Mouse (Mus musculus) MEL (cell line): ENCODE results near the gene Atrn.

Experiments
- CHD1 ChIP-seq: IDR thresholded peaks from 2 replicates; pipeline ENCODE4 v1.6.1; 2012; ENCODE audit warnings: low read depth, mild to moderate bottlenecking, inconsistent platforms, low read length, improper control_type of control experiment
- CTCF ChIP-seq, 3 experiments: IDR thresholded peaks in 2 of 3; conservative IDR thresholded peaks in 1 of 3; 2 replicates each; pipeline ENCODE4 v1.5.1; 2011 to 2012; ENCODE audit warnings: low read length in 3 of 3, low read depth in 2 of 3, mild to moderate bottlenecking in 2 of 3, improper control_type of control experiment in 1 of 3, inconsistent platforms in 1 of 3, mixed read lengths in 1 of 3, moderate library complexity in 1 of 3; ENCODE audit not compliant: control insufficient read depth in 1 of 3, insufficient read depth in 1 of 3, poor library complexity in 1 of 3, severe bottlenecking in 1 of 3
- ELF1 ChIP-seq: IDR thresholded peaks from 2 replicates; pipeline ENCODE4 v1.6.1; 2014; ENCODE audit warnings: low read depth, mild to moderate bottlenecking, inconsistent platforms, low read length, improper control_type of control experiment, moderate library complexity
- EP300 ChIP-seq, 2 experiments: IDR thresholded peaks; 2 replicates each; pipeline ENCODE4 v1.6.1; 2011; ENCODE audit warnings: improper control_type of control experiment in 2 of 2, low read length in 2 of 2, low read depth in 1 of 2, mild to moderate bottlenecking in 1 of 2
- ETS1 ChIP-seq: IDR thresholded peaks from 2 replicates; pipeline ENCODE4 v1.6.1; 2012; ENCODE audit warnings: low read depth, mild to moderate bottlenecking, inconsistent platforms, low read length, improper control_type of control experiment, moderate library complexity
- GABPA ChIP-seq: IDR thresholded peaks from 2 replicates; pipeline ENCODE4 v1.6.1; 2012; ENCODE audit warnings: low read depth, mild to moderate bottlenecking, inconsistent platforms, low read length, improper control_type of control experiment, moderate library complexity
- GATA1 ChIP-seq: IDR thresholded peaks from 2 replicates; pipeline ENCODE4 v1.6.1; 2011; ENCODE audit warnings: low read depth, low read length, improper control_type of control experiment
- KAT2A ChIP-seq: conservative IDR thresholded peaks from 2 replicates; pipeline ENCODE4 v1.6.1; 2012; ENCODE audit warnings: low read depth, low read length, improper control_type of control experiment, inconsistent platforms
- MEF2A ChIP-seq: IDR thresholded peaks from 2 replicates; pipeline ENCODE4 v1.6.1; 2014; ENCODE audit warnings: low read depth, mild to moderate bottlenecking, inconsistent platforms, low read length, improper control_type of control experiment; ENCODE audit not compliant: poor library complexity, insufficient replicate concordance, severe bottlenecking; ENCODE audit errors: extremely low read depth
- POLR2A ChIP-seq, 2 experiments: IDR thresholded peaks; 2 replicates each; pipeline ENCODE4 v1.6.1; 2011 to 2012; ENCODE audit warnings: low read length in 2 of 2, mild to moderate bottlenecking in 2 of 2, control low read depth in 1 of 2, improper control_type of control experiment in 1 of 2, low read depth in 1 of 2, moderate library complexity in 1 of 2; ENCODE audit not compliant: control insufficient read depth in 1 of 2, insufficient read depth in 1 of 2, poor library complexity in 1 of 2
- POLR2AphosphoS5 ChIP-seq: IDR thresholded peaks from 2 replicates; pipeline ENCODE4 v1.6.1; 2012; ENCODE audit warnings: low read depth, borderline replicate concordance, mild to moderate bottlenecking, inconsistent platforms, low read length, moderate library complexity, mixed read lengths
- TAL1 ChIP-seq: IDR thresholded peaks from 2 replicates; pipeline ENCODE4 v1.6.1; 2012; ENCODE audit warnings: mild to moderate bottlenecking, inconsistent platforms, low read length, moderate library complexity, mixed read lengths
- USF1 ChIP-seq: IDR thresholded peaks from 2 replicates; pipeline ENCODE4 v1.6.1; 2014; ENCODE audit warnings: low read depth, mild to moderate bottlenecking, inconsistent platforms, low read length, improper control_type of control experiment, moderate library complexity

DNA sequence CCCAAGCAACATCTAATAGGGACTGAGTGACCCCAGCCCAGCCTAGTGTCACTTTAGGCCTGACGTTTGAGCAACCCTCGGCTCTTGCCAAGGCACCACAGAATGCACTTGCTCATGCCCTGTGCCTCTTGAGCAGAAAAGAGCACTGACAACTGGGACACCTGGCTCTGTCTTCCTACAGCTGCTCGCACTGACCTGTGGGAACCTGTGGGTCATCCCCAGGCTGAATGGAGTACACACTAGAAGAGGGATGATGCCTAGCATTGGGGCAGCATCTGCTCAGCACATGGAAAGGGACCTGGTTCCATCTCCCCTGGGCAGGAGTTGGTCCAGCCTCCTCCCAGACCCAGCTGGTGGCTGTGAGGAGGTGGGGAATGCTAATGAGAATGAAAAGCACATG, 120.6 kb downstream of the Atrn start:
- TF ChIP-seq GATA1 = no peak
- TF ChIP-seq ELF1 = no peak
- TF ChIP-seq ETS1 = no peak
- TF ChIP-seq CTCF (IDR thresholded peaks at IDR 0.05 in 2 of 3, conservative IDR thresholded peaks at IDR 0.05 in 1 of 3; ENCODE audit: control insufficient read depth in 1 of 3, insufficient read depth in 1 of 3, low read depth in 2 of 3, low read length in 3 of 3, poor library complexity in 1 of 3, severe bottlenecking in 1 of 3) = no peak
- TF ChIP-seq POLR2A (IDR thresholded peaks at IDR 0.05; ENCODE audit: control insufficient read depth in 1 of 2, insufficient read depth in 1 of 2, low read depth in 1 of 2, low read length in 2 of 2, poor library complexity in 1 of 2) = no peak
- no peak for TF ChIP-seq TAL1
- TF ChIP-seq KAT2A = no peak
- no peak for TF ChIP-seq USF1
- no peak for TF ChIP-seq MEF2A
- no peak for TF ChIP-seq CHD1
- no peak for TF ChIP-seq GABPA
- no peak for TF ChIP-seq EP300 (IDR thresholded peaks at IDR 0.05; ENCODE audit: low read depth in 1 of 2, low read length in 2 of 2)
- no peak for TF ChIP-seq POLR2AphosphoS5
